Mouse (Mus musculus) ES-Bruce4 (cell line): ENCODE measurements around the gene Dcdc2c.

Experiments used
- CTCF ChIP-seq: IDR thresholded peaks from one replicate; pipeline ENCODE4 v1.8.1; 2011; ENCODE audit warnings: low read depth, low read length
- EP300 ChIP-seq: IDR thresholded peaks from 2 replicates; pipeline ENCODE4 v1.6.1; 2011; ENCODE audit warnings: low read depth, low read length; ENCODE audit not compliant: insufficient read depth
- POLR2A ChIP-seq: IDR thresholded peaks from one replicate; pipeline ENCODE4 v1.8.1; 2011; ENCODE audit warnings: low read length; ENCODE audit not compliant: insufficient read depth

DNA sequence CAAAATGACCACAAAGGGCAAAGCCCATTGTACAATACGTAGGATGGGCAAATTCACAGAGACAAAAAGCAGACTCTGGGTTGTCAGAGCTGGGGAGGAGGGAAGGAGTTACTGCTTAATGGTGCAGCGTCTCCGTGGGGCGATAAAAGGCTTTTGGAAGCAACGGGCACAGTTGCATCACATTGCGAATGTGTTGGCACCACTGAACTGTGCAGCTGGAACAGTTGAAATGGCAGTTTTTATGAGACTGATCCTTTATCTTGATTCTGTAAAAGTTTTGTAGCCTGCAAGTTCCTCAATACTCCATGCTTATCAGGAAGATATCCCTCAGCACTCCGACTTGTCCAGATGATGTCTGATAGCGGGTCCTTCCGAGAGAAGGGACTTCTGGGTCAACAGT is 45.5 kb upstream of the Dcdc2c start:
- no peak for TF ChIP-seq CTCF
- no peak for TF ChIP-seq POLR2A
- TF ChIP-seq EP300 = no peak
